ENCODE assay signal across 22 mouse cellular contexts in genomic region chr14:67126254-67126653, GRCm38 (mm10).
DNase-seq lines count a peak whose midpoint lies in the region; ATAC-seq and TF ChIP-seq lines count a peak whose summit lies in the region.
"Had no signal": no experiment of that assay in that cellular context is flagged by ENCODE, and none has a peak within 500 bp of the region (broad histone marks: within the 10 kb centered on the region; RNA-seq: fewer than 3 reads in every experiment).

No protein-coding gene starts in this region.

- 0 out of 2 replicates have a peak, but pooled peaks cover 5% of the 10 kb centered on the region for H3K9me3 ChIP-seq in hindbrain, embryonic 13.5 days
- no peaks in the 10 kb centered on the region for H3K9me3 ChIP-seq in hindbrain, embryonic 12.5 days (replicated peaks)
- H3K9me3 ChIP-seq in midbrain, postnatal 0 days (ENCODE audit: low read length): no peaks in the 10 kb centered on the region
- H3K9me3 ChIP-seq in midbrain, embryonic 13.5 days: no peaks in the 10 kb centered on the region
- peaks cover 3% of the 10 kb centered on the region; the same call in 1 of the 2 replicates for H3K9me3 ChIP-seq in forebrain, embryonic 14.5 days (replicated peaks; ENCODE audit: control insufficient read depth, low read length)
- no peaks in the 10 kb centered on the region for H3K9me3 ChIP-seq in heart, embryonic 10.5 days
- H3K9me3 ChIP-seq: heart, embryonic 12.5 days had no signal

- H3K4me1 ChIP-seq in hindbrain, embryonic 13.5 days (replicated peaks): peaks cover 14% of the 10 kb centered on the region
- H3K4me1 ChIP-seq in hindbrain, embryonic 12.5 days: peaks cover 9% of the 10 kb centered on the region
- no peaks in the 10 kb centered on the region for H3K4me1 ChIP-seq in midbrain, postnatal 0 days (ENCODE audit: insufficient read depth, low read length)
- H3K4me1 ChIP-seq in midbrain, embryonic 13.5 days (replicated peaks): peaks cover 9% of the 10 kb centered on the region
- H3K4me1 ChIP-seq in forebrain, embryonic 14.5 days (ENCODE audit: control insufficient read depth, insufficient read depth, low read length): peaks cover 11% of the 10 kb centered on the region
- H3K4me1 ChIP-seq in heart, embryonic 10.5 days: no peaks in the 10 kb centered on the region
- H3K4me1 ChIP-seq: heart, embryonic 12.5 days had no signal

- 31% methylated on average over 6 of the region's 6 CpGs for WGBS in hindbrain, embryonic 13.5 days
- WGBS in hindbrain, embryonic 12.5 days: 41% methylated on average over 6 of the region's 6 CpGs
- whole genome bisulfite sequencing in midbrain, postnatal 0 days: 27% methylated on average over 6 of the region's 6 CpGs
- WGBS in midbrain, embryonic 13.5 days: 43% methylated on average over 6 of the region's 6 CpGs
- 7% methylated on average over 6 of the region's 6 CpGs for WGBS in forebrain, embryonic 14.5 days
- WGBS in heart, embryonic 10.5 days: 59% methylated on average over 6 of the region's 6 CpGs

- ATAC-seq in hindbrain, embryonic 13.5 days (ENCODE audit: low FRiP score): no peak
- ATAC-seq in hindbrain, embryonic 12.5 days (ENCODE audit: low FRiP score): no peak
- ATAC-seq in midbrain, postnatal 0 days (ENCODE audit: low FRiP score): no peak
- no peak for ATAC-seq in midbrain, embryonic 13.5 days
- peak; percentile 79 for ATAC-seq in forebrain, embryonic 14.5 days
- no peak for ATAC-seq in CD4-positive, CD25-positive, alpha-beta regulatory T cell, adult 4 months
- ATAC-seq: liver, postnatal 0 days had no signal

- H3K4me2 ChIP-seq in hindbrain, embryonic 13.5 days: no peak overlapping the region
- no peak overlapping the region for H3K4me2 ChIP-seq in hindbrain, embryonic 12.5 days (replicated peaks)
- no peak overlapping the region for H3K4me2 ChIP-seq in midbrain, postnatal 0 days (ENCODE audit: low read depth, low read length, poor library complexity, severe bottlenecking)
- no peak overlapping the region for H3K4me2 ChIP-seq in midbrain, embryonic 13.5 days (replicated peaks)
- H3K4me2 ChIP-seq in forebrain, embryonic 14.5 days (ENCODE audit: low read length): 0 out of 2 replicates have a peak overlapping the region, but pooled peaks have one; percentile 18
- H3K4me2 ChIP-seq: embryonic facial prominence, embryonic 13.5 days; heart, embryonic 12.5 days had no signal

- no peak overlapping the region for H3K4me3 ChIP-seq in hindbrain, embryonic 13.5 days
- H3K4me3 ChIP-seq in hindbrain, embryonic 12.5 days: no peak overlapping the region
- no peak overlapping the region for H3K4me3 ChIP-seq in midbrain, postnatal 0 days (ENCODE audit: low read depth, low read length)
- no peak overlapping the region for H3K4me3 ChIP-seq in midbrain, embryonic 13.5 days (replicated peaks)
- H3K4me3 ChIP-seq in forebrain, embryonic 14.5 days (ENCODE audit: low read depth, low read length): no peak overlapping the region
- no peak overlapping the region for H3K4me3 ChIP-seq in heart, embryonic 10.5 days
- H3K4me3 ChIP-seq: embryonic facial prominence, embryonic 13.5 days; heart, embryonic 12.5 days; layer of hippocampus, adult 2 months; myocyte had no signal

- H3K27me3 ChIP-seq in hindbrain, embryonic 13.5 days: no peaks in the 10 kb centered on the region
- no peaks in the 10 kb centered on the region for H3K27me3 ChIP-seq in hindbrain, embryonic 12.5 days
- H3K27me3 ChIP-seq in midbrain, postnatal 0 days (ENCODE audit: insufficient read depth, low read length): no peaks in the 10 kb centered on the region
- no peaks in the 10 kb centered on the region for H3K27me3 ChIP-seq in midbrain, embryonic 13.5 days
- no peaks in the 10 kb centered on the region for H3K27me3 ChIP-seq in forebrain, embryonic 14.5 days (replicated peaks; ENCODE audit: control insufficient read depth, insufficient read depth, low read length)
- H3K27me3 ChIP-seq in heart, embryonic 10.5 days (ENCODE audit: insufficient read depth, poor library complexity, severe bottlenecking): no peaks in the 10 kb centered on the region
- H3K27me3 ChIP-seq: CH12.LX; embryonic facial prominence, embryonic 13.5 days; heart, embryonic 12.5 days had no signal

- no peak for TF ChIP-seq CTCF in midbrain, postnatal 0 days (IDR thresholded peaks at IDR 0.05)

- peak; percentile 82 for DNase-seq in midbrain, postnatal 0 days (ENCODE audit: low spot score)
- peak; percentile 91 for DNase-seq in forebrain, embryonic 14.5 days (ENCODE audit: low spot score)
- DNase-seq in retina, embryonic 14.5 days (ENCODE audit: low spot score): peak; percentile 26
- no peak for DNase-seq in heart, embryonic 10.5 days (ENCODE audit: low spot score)
- DNase-seq: cerebellum, adult 8-10 months; heart, postnatal 14 days; kidney, adult 8-10 months; kidney, postnatal 14 days; layer of hippocampus, postnatal 36 days; liver, postnatal 0 days; lung, postnatal 4 days; right cerebral cortex, adult 18-20 months; thymus, postnatal 25 days had no signal

- no peak overlapping the region for H3K9ac ChIP-seq in hindbrain, embryonic 13.5 days
- H3K9ac ChIP-seq in hindbrain, embryonic 12.5 days: no peak overlapping the region
- H3K9ac ChIP-seq in midbrain, postnatal 0 days (replicated peaks; ENCODE audit: low read length, poor library complexity, severe bottlenecking): no peak overlapping the region
- H3K9ac ChIP-seq in midbrain, embryonic 13.5 days (replicated peaks): no peak overlapping the region
- H3K9ac ChIP-seq in forebrain, embryonic 14.5 days (ENCODE audit: low read length): no peak overlapping the region
- H3K9ac ChIP-seq: embryonic facial prominence, embryonic 13.5 days; heart, embryonic 12.5 days; liver, postnatal 0 days had no signal

- peak overlapping the region; percentile 69 for H3K27ac ChIP-seq in hindbrain, embryonic 13.5 days
- no peak overlapping the region for H3K27ac ChIP-seq in hindbrain, embryonic 12.5 days
- no peak overlapping the region for H3K27ac ChIP-seq in midbrain, postnatal 0 days (ENCODE audit: low read depth, low read length)
- H3K27ac ChIP-seq in midbrain, embryonic 13.5 days: no peak overlapping the region
- H3K27ac ChIP-seq in forebrain, embryonic 14.5 days (ENCODE audit: low read depth, low read length): no peak overlapping the region; the same call in 1 of the 2 replicates
- H3K27ac ChIP-seq in heart, embryonic 10.5 days: no peak overlapping the region
- H3K27ac ChIP-seq: embryonic facial prominence, embryonic 13.5 days; layer of hippocampus, adult 2 months had no signal

- no peaks in the 10 kb centered on the region for H3K36me3 ChIP-seq in hindbrain, embryonic 13.5 days
- H3K36me3 ChIP-seq in hindbrain, embryonic 12.5 days: no peaks in the 10 kb centered on the region
- H3K36me3 ChIP-seq in midbrain, postnatal 0 days (ENCODE audit: insufficient read depth, low read length): no peaks in the 10 kb centered on the region
- H3K36me3 ChIP-seq in midbrain, embryonic 13.5 days: no peaks in the 10 kb centered on the region
- H3K36me3 ChIP-seq in forebrain, embryonic 14.5 days (ENCODE audit: control insufficient read depth, insufficient read depth, low read length): no peaks in the 10 kb centered on the region
- H3K36me3 ChIP-seq in heart, embryonic 10.5 days: no peaks in the 10 kb centered on the region
- H3K36me3 ChIP-seq: embryonic facial prominence, embryonic 13.5 days; heart, embryonic 12.5 days had no signal
